Mouse (Mus musculus) brain, adult 2 months (tissue): ENCODE results near the gene Retsat.

Experiments
- DNase-seq: peaks from one replicate; pipeline ENCODE4 v3.0.0; 2011; ENCODE audit warnings: low read depth, low spot score

Gene Retsat

DNA sequence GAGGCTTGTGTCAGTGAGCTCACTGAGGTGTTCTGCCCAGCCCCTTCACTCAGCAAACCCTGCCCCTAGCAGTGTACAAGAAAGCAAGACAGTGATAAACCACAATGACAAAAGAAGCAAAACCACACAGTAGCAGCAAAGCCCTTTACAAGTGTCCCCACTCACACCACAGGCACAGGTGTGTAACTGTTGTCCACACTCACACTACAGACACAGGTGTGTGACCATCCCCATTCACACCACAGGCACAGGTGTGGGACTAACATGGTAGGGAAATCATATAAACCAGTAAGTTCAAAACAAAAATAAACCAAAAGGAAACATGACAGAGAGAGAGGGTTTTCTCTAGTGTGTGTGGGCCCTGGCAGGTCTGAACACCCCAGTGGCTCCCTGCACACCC is 10.0 kb upstream of the Retsat start:
- no peak for DNase-seq

DNA sequence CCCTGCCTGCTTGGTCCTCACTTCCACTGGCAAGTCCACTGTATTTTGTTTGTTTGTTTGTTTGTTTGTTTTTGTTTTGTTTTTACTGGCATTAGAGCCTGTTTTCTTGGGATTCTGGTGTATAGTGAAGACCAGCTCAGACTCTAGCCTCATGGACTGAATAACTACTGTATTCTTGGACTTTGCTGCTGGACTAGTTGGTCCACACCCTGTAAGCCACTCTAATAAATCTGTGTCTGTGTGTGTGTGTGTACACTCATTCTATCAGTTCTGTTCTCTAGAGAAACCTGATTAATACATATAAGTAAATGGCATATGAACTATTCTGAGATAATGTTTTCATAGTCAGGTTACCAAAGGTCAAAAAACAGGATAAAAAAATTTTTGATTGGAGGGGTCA is 8.2 kb upstream of the Retsat start:
- no peak for DNase-seq

DNA sequence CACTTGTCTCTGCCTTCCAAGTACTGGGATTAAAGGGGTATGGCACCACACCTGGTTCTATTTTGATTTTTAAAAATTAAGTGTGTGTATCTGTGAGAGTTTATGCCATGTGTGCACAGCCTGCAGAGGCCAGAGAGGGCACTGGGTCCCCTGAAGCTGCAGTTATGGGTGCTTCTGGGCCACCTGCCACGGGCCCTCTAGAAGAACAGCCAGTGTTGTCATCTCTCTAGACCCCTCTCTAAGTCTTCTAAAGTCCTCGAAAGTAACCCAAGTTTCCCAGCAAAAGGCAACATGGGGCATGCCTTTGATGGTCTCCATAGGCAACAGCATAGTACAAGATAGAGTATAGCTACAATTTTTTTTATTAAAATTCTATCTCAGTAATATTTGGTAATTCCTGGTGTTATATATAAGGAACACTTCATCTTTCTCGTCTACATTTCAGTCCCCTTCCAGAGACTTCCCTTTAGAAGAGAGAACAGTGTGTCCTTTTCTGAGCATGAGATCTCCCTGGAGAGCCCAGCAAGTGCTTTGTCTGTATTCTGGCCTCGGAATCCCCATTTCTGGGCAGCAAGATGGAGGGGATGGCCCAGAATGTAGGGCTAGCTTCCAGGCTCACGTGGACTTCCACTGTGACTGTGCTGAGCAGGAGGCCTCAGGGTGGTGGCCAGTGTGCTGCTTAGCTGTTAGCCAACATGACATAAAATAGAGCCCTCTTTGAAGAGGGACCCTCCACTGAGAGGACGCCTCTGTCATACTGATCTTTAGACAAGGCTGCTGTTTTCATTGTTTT is 5.1 kb upstream of the Retsat start:
- DNase-seq, result peak; percentile 10

DNA sequence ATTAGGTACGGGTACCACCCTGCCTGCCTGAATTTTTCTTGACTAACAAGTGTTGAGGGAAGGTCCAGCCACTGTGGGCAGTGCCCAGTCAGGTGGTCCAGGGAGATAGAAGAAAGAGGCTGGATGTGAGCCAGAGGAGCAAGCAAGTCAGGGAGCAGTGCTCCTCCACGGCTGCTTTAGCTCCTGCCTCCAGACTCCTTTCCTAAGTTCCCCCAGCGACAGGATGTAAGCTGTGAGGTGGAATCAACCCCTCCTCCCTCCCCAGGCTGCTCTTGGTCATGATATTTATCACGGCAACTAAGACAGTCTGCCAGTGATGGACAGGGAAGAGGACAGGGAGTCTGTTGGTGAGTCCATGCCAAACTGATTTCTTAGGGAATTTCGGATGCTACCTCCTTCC is 4.4 kb upstream of the Retsat start:
- no peak for DNase-seq

DNA sequence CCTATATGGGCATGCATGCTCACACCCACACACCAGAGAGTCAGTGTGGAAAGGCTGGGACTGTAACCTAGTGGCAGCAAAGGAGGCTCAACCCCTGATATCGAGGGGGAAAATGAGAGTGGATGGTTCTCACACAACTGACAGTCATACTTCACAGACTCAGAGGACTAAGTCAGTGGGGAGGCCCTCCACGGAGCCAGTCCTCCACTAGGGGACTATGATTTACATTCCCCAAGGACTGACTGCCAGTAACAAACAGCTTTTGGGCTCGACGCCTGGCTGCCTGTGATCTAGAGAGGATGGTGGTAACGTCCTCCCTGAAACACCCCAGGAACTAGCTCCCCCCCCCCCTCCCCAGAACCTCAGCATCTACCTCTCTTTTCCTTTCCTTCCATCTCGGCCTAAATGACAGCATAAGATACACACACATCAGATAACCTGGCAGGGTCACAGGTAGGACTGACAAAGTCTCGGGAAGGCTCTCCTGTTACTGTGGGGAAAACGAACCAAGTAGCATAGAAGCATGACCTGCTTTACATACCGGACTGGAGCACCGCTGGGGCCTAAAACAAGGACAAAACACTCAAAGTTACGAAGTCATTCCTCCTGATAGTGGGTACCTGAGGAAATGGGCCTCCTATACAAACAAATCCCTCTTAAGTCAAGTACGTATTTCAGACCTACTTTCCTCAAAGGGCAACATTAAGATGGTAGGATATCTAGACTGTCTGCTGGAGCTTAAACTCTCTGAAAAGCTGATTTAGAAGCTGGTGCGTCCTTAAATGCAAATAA is 996 bp upstream of the Retsat start:
- peak; percentile 36 for DNase-seq

DNA sequence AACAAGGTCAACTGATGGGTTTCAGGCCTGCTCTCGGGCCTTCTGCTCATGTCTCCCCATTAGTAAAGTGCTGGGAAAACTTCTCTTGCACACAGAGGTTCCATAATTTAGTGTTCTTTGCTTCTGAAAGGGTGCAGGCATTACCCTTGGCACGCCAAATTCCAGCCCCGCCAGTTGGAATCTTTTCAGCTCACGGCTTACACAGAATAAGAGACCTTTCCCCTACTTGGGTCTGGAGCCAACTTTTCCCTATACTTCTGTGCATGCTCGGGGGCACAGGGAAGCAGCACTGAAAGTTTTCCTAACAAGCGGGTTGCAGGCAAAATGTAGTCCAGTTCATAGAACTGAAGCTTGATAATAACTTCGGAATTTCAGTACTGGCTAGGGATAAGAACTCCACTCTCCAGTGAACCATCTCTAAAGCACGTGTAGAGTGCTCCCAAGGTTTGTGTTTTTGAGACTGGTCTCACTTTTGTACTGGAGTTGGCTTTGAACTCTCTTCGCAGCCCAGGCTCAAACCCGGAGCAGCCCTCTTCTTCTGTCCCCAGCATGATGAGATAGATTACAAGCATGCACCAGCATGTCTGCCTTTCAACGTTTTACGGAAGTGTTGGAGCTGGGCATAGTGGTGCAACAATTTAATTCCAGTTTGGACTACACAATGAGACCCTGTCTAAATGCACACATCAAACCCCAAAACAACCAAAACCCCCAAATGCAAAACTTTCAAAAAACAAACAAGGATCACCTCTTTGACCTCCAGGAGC is 699 bp downstream of the Retsat start:
- no peak for DNase-seq

DNA sequence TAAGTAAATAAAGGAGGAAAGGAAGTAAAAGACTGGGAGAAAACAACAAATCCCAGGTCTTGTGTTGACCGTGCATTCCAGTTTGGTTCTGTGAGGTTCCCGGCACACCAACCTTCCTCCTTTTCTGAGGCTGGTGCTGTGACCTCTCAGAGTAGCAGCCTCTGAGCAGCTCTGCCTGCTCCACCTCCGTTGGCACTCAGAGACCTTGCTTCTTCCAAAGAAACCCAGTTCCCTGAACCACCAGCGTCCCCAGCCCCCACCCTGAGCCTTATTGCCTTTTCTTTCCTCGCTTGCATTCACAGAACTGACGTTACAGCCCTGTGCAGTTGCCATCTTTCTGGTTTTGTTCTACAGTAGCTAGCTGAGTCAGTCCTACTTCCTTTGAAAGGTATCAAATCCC is 1.9 kb downstream of the Retsat start:
- no peak for DNase-seq

DNA sequence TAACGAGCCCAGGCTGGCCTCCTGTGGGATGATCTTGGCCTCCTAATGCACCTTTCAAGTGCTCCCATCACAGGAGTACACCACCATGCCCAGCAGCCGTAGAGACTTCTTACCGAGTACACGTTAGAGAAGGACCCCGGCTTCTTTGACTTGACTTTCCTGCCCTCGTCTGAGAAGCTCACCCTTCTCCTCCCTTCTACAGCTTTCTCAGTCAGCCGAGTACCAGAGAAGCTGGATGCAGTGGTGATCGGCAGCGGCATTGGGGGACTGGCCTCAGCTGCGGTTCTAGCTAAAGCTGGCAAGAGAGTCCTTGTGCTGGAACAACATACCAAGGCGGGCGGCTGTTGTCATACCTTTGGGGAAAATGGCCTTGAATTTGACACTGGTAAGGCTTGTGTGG is 2.5 kb downstream of the Retsat start:
- no peak for DNase-seq

DNA sequence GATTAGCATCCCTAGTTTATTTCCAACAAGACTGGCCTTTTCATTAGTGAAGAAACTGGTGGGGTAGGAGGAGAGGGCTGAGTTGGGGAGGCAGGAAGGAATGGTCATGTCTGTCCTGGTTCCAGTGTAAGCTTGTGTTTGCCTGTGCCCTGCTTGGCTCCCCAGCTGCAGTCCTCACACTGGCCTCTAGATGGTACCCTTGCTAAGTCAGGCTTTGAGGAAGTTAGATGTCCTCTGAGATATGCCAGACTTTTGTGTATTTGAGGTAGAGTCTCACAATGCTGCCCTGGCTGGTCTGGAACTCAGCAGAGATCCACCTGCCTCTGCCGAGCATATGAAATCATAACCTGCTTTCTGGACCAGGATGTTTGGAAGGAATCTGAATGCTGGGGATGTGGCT is 3.5 kb downstream of the Retsat start:
- DNase-seq, result peak; percentile 79

DNA sequence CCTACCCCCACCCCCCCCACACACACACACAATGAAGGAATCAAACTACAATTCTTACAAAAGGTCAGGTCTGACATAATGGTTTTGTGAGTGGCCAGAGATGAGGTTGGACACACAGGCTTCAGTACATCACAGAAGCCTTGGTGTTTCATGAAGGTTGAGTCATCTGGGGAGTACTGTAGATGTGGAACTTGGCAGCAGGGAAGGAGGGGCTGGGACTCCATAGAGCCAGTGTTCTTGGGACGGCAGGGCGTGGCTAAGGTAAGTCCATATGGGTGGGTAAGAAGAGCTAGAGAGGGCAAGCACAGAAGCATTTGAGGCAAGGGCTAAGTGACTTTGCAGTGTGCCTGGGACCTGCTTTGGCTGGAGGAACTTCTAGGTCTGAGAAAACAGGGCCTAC is 5.8 kb downstream of the Retsat start:
- no peak for DNase-seq

DNA sequence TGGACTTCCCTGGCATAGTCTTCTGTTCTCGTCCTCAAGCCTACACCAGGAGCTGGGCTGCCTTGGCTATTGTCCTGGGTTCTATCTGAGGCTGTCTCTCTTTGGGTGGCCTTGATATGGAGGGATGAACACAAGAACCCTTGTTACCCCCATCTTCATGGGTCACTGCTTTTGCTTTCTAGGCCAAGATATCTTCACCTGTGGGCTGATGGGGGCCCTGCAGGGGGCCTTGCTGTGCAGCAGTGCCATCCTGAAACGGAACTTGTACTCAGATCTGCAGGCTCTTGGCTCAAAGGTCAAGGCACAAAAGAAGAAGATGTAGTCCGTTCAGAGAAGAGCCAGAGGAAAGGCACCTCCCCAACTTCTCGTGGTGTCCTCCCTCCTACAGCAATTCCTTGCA is 8.8 kb downstream of the Retsat start:
- DNase-seq, result no peak

DNA sequence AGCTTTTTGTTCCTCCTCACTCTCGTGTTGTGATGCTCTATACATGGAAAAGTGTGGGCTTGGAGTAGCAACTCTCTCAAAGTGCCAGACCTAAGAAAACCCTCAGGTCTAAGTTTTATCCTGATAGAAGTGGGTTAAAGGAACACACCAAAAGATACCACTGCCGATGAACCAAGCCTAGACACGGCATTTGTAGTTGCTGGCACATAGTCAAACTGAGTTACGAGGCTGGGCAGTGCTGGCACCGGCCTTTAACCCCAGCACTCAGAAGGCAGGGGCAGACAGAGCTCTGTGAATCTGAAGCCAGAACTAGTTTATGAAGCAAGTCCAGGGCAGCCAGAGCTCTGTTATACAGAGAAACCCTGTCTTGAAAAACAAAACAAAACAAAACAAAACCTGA is 9.4 kb downstream of the Retsat start:
- DNase-seq, result no peak

DNA sequence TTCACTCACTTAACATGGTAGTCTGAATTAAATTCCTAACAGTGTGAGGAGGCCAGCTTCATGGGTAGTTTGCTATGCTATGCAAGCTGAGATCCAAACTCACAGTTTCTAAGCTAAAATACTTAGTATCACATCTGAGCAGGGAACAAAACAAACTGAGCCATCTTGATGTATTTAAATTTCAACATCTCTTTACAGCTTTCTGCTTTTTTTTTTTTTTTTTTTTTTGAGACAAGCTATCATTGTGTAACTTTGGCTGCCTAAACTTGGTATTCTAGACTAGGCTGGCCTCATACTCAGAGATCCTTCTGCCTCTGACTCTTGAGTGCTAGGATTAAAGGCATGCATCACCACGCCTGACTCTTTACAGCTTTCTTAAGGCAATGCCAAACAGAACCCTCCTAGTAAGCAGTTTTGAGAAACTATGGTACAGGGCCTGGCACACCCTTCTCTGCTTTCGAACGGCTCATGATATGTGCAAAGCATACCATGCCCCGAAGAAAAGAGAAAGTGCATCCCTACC is 10.4 kb downstream of the Retsat start:
- no peak for DNase-seq

DNA sequence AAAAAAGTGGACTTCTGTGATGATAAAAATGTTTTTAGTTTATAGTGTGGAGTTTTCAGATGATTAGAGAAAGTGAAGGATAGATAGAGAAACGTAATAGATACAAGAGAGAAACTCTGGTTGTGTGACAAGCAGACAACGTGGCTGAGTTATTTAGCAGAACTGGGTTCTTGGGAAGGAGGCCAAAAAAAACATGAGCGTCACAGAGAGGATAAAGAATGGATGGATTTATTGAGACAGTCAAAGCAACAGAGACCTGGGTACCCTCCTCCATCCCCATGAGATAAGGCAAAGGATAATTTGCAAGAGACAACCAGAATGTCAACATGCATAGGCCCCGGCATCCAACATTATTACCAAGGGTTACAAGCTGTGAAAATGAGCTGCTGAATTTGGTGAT is 12.0 kb downstream of the Retsat start:
- DNase-seq, result no peak

DNA sequence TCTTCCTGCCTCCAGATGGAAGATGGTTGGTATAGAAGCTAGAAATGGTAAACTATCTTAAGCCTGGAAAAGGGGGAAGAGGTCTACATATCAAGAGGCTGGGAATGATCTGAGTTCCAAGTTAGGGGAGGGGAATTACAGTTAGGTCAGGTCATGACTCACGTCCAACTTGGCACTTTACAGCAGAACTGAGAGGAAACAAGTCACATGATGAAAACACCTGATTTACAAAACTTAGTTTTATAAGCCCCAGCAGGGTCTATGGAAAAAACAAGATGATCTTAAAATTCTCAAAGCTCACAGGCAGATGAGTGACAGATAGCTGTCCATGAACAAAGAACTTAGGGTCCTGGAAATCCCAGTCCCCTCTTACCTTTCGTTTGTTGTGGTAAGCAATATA is 16.9 kb downstream of the Retsat start:
- DNase-seq, result no peak

DNA sequence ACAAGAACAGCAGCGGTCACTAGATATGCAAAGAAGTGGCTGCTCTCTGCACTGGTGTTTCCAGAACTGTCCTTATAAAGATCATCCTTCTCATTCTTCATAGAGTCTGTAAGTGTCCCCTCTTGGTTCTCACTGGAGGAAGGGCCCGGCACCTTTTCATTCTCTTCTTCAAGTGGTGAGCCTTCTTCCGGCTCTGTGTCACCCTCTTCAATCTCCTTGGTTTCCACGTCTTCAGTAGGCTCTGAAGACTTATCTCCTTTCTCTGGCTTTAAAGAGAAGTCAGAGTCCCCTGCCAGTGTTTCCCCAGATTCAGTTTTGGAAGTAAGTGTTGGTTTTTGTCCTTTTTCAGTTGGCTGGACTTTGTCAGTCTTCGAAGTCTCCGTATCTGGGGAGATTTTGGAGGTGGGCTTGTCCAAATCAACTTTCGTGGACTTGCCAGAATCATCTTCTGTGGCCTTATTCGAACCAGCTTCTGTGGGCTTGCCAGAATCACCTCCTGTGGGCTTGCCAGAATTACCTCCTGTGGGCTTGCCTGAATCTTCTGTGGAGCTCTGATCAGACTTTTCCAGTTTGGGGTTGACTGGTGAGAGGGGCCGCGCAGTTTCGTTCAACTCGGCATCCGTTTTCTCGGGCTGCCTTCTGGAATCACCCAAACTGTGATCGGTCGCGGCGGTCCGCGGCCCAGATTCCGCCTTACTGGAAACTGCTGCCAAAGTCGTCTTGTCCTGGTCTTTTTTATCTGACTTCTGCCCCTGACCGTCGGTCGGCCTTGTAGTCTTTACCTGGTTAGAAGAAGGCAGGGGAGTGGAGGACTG is 17.5 kb downstream of the Retsat start:
- DNase-seq, result peak; percentile 8

DNA sequence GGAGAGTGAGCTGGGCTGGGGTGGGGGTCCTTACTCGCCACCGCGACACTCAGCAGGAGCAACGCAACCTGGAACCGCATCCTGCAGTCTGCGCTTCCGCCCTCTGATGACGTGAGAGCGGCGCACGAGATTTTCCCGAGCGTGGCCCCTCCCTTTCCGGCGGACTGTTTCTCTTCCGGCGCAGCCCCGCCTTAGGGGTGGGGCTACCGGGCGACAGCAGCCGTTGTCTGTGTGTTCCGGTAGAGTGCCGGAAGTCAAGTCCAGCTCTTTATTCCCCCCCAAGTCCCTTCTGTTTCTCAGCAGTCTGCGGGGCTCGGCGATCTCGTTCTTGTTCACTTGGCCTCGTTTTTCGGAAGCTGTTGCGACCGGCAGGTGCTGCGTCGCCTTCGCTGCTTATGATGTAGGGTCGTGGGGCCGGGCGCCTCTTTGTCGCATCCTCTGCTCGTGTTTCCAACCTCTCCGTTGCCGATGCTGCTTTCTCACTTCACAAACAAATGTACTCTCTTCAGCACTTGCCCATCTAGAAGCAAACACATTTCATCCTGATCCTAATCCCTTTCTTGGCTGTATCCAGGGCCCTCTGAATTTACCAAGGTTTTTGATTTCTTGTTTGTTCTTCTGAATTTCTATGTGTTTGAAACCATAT is 18.5 kb downstream of the Retsat start, which contains the start of gene Tgoln1:
Gene Tgoln1, minus strand, starts transcription at position 358 of the 646 bp plus-strand sequence.
- peak; percentile 98 for DNase-seq

DNA sequence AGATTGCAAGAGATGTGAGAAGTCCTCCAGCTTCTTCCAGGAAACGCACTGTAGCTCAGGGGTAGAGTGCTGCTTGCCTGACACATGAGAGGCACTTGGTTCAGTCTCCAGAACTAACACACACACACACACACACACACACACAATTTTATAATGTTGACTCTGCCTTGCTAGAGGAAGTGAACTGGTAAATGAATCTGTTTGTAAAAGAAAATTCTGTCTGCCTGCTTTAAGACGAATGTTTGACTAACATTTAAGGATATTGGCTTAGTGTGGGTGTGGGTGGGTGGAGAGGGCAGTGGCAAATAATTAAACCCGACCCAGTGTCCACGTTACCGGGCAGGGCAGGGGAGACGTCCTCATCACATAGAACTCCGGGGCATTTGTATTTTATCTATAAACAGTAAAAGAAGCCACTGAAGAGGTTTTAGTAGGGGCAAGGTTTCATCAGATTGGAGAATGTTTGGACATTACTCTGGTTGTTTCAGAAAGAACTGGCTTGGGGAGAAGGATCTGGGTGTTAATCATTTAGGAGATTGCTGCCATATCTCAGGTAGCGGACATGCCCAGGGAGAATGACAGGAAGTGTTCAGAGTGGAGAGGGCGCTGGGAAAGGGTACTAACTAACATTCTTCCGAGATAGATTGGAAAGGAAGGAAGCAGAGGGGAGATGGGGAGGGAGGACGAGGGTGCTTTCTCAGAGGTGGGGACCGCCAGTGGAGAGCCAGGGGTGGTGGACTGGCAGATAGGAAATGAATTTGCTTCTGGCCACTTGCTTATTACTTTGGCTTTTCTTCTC is 21.7 kb downstream of the Retsat start:
- DNase-seq, result no peak

DNA sequence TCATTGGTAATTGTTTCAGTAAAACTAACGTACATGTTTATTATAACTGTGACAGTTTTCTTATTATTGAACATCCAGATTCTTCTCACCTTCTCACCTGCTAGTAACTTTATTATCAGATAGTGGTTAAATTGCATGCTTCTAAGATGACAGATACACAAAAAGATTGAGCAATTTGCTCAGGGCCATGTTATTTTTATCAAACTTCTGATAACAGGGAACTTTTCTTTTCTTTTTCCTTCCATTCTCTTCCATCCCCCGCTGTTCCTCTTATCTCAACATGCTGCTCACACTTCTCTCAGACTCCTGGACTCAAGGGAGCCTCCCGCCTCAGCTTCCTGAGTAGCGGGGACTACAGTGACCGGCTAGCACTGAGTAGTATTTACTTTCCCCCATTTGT is 22.6 kb downstream of the Retsat start:
- no peak for DNase-seq

DNA sequence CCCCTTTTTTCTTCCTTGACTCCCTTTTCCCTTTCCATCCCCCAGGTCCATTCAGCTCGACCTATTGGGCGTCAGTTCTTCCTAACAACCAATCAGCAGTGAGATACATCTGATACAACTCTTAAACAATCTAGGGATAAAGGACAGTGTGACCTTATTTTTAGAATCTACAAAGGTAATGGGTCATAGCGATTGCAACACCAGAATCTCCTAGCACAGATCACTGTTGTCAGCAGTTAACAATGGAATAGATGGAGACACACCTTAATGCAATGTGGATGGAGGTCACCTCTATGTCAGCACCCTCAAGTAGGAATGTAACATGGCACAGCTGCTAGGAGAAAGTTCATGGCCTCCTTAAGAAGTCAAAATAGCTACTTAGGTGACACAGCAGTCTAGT is 24.6 kb downstream of the Retsat start:
- no peak for DNase-seq
